Mouse (Mus musculus): ENCODE data around the gene Hs1bp3. TPM values are rescaled to one million over a fixed set of nuclear protein-coding genes. Genes with fewer than 3 reads are reported as not detected.

Hs1bp3 gene
- polyA plus RNA-seq, 1 experiment, result 21.8 TPM

GRCm38 (mm10) chr12:8361866-8362265 is 48.6 kb downstream of the Hs1bp3 start:
- Histone ChIP-seq H3K4me3 (ENCODE audit: insufficient read depth, poor library complexity, severe bottlenecking) (no peak overlapping the region), H3ac (ENCODE audit: control insufficient read depth, insufficient read length, low read depth) (no peak overlapping the region), H3K36me3 (ENCODE audit: control insufficient read depth, insufficient read depth) (no peaks in the 10 kb centered on the region), H3K27me3 (ENCODE audit: control insufficient read depth, insufficient read depth, insufficient read length) (no peaks in the 10 kb centered on the region), H3K79me3 (ENCODE audit: low read depth) (no peaks in the 10 kb centered on the region), H3K79me2 (ENCODE audit: control insufficient read depth, insufficient read depth) (no peaks in the 10 kb centered on the region)
- TF ChIP-seq CEBPB (IDR thresholded peaks at IDR 0.05; ENCODE audit: low read depth), result no peak
- no peak for TF ChIP-seq CTCF (IDR thresholded peaks at IDR 0.05; ENCODE audit: control insufficient read depth, insufficient read depth, insufficient read length)
- TF ChIP-seq MYOG (IDR thresholded peaks at IDR 0.05; ENCODE audit: control insufficient read depth, extremely low read depth, insufficient read length), result no peak
- TF ChIP-seq FOSL1 (IDR thresholded peaks at IDR 0.05; ENCODE audit: insufficient read depth, low read length, poor library complexity, severe bottlenecking), result no peak
- TF ChIP-seq USF1 (IDR thresholded peaks at IDR 0.05; ENCODE audit: low read depth), result no peak
- TF ChIP-seq MYOD1 (IDR thresholded peaks at IDR 0.05; ENCODE audit: control insufficient read depth, insufficient read length, low read depth), result no peak
- no peak for TF ChIP-seq MAX (IDR thresholded peaks at IDR 0.05)

GRCm38 (mm10) chr12:8362400-8362799 is 49.2 kb downstream of the Hs1bp3 start:
- no peak for TF ChIP-seq CTCF (IDR thresholded peaks at IDR 0.05; ENCODE audit: control insufficient read depth, insufficient read depth, insufficient read length)
- TF ChIP-seq FOSL1 (IDR thresholded peaks at IDR 0.05; ENCODE audit: insufficient read depth, low read length, poor library complexity, severe bottlenecking), result no peak
- no peak for TF ChIP-seq CEBPB (IDR thresholded peaks at IDR 0.05; ENCODE audit: low read depth)
- no peak for TF ChIP-seq MYOG (IDR thresholded peaks at IDR 0.05; ENCODE audit: control insufficient read depth, extremely low read depth, insufficient read length)
- TF ChIP-seq MAX (IDR thresholded peaks at IDR 0.05), result no peak
- TF ChIP-seq MYOD1 (IDR thresholded peaks at IDR 0.05; ENCODE audit: control insufficient read depth, insufficient read length, low read depth), result no peak
- no peak for TF ChIP-seq USF1 (IDR thresholded peaks at IDR 0.05; ENCODE audit: low read depth)
- no peaks in the 10 kb centered on the region for H3K79me2 ChIP-seq (ENCODE audit: control insufficient read depth, insufficient read depth)
- H3K27me3 ChIP-seq (ENCODE audit: control insufficient read depth, insufficient read depth, insufficient read length), result no peaks in the 10 kb centered on the region
- no peak overlapping the region for H3K4me3 ChIP-seq (ENCODE audit: insufficient read depth, poor library complexity, severe bottlenecking)
- H3K36me3 ChIP-seq (ENCODE audit: control insufficient read depth, insufficient read depth), result no peaks in the 10 kb centered on the region
- no peaks in the 10 kb centered on the region for H3K79me3 ChIP-seq (ENCODE audit: low read depth)
- H3ac ChIP-seq (ENCODE audit: control insufficient read depth, insufficient read length, low read depth), result no peak overlapping the region

- Histone ChIP-seq H3K27me3 (ENCODE audit: control insufficient read depth, insufficient read depth, insufficient read length) (no peaks in the 10 kb centered on the region), H3K79me2 (ENCODE audit: control insufficient read depth, insufficient read depth) (no peaks in the 10 kb centered on the region), H3K79me3 (ENCODE audit: low read depth) (no peaks in the 10 kb centered on the region), H3K36me3 (ENCODE audit: control insufficient read depth, insufficient read depth) (no peaks in the 10 kb centered on the region), H3K4me3 (ENCODE audit: insufficient read depth, poor library complexity, severe bottlenecking) (no peak overlapping the region), H3ac (ENCODE audit: control insufficient read depth, insufficient read length, low read depth) (no peak overlapping the region)
- TF ChIP-seq FOSL1 (IDR thresholded peaks at IDR 0.05; ENCODE audit: insufficient read depth, low read length, poor library complexity, severe bottlenecking) (no peak), USF1 (IDR thresholded peaks at IDR 0.05; ENCODE audit: low read depth) (no peak), CTCF (IDR thresholded peaks at IDR 0.05; ENCODE audit: control insufficient read depth, insufficient read depth, insufficient read length) (no peak), MYOG (IDR thresholded peaks at IDR 0.05; ENCODE audit: control insufficient read depth, extremely low read depth, insufficient read length) (no peak), MAX (IDR thresholded peaks at IDR 0.05) (no peak), CEBPB (IDR thresholded peaks at IDR 0.05; ENCODE audit: low read depth) (no peak), MYOD1 (IDR thresholded peaks at IDR 0.05; ENCODE audit: control insufficient read depth, insufficient read length, low read depth) (no peak)
These were observed 51.1 kb downstream of the Hs1bp3 start for GRCm38 (mm10) chr12:8364321-8364838.

- Histone ChIP-seq H3K27me3 (ENCODE audit: control insufficient read depth, insufficient read depth, insufficient read length) (no peaks in the 10 kb centered on the region), H3K36me3 (ENCODE audit: control insufficient read depth, insufficient read depth) (no peaks in the 10 kb centered on the region), H3K79me2 (ENCODE audit: control insufficient read depth, insufficient read depth) (no peaks in the 10 kb centered on the region), H3K79me3 (ENCODE audit: low read depth) (no peaks in the 10 kb centered on the region), H3ac (ENCODE audit: control insufficient read depth, insufficient read length, low read depth) (no peak overlapping the region), H3K4me3 (ENCODE audit: insufficient read depth, poor library complexity, severe bottlenecking) (no peak overlapping the region)
- no peak for TF ChIP-seq USF1 (IDR thresholded peaks at IDR 0.05; ENCODE audit: low read depth)
- no peak for TF ChIP-seq CTCF (IDR thresholded peaks at IDR 0.05; ENCODE audit: control insufficient read depth, insufficient read depth, insufficient read length)
- no peak for TF ChIP-seq FOSL1 (IDR thresholded peaks at IDR 0.05; ENCODE audit: insufficient read depth, low read length, poor library complexity, severe bottlenecking)
- TF ChIP-seq MYOG (IDR thresholded peaks at IDR 0.05; ENCODE audit: control insufficient read depth, extremely low read depth, insufficient read length), result no peak
- TF ChIP-seq CEBPB (IDR thresholded peaks at IDR 0.05; ENCODE audit: low read depth), result no peak
- TF ChIP-seq MYOD1 (IDR thresholded peaks at IDR 0.05; ENCODE audit: control insufficient read depth, insufficient read length, low read depth), result no peak
These were observed 52.1 kb downstream of the Hs1bp3 start for GRCm38 (mm10) chr12:8365336-8365735.

GRCm38 (mm10) chr12:8365905-8366576 is 52.8 kb downstream of the Hs1bp3 start:
- no peaks in the 10 kb centered on the region for H3K36me3 ChIP-seq (ENCODE audit: control insufficient read depth, insufficient read depth)
- H3ac ChIP-seq (ENCODE audit: control insufficient read depth, insufficient read length, low read depth), result no peak overlapping the region
- H3K4me3 ChIP-seq (ENCODE audit: insufficient read depth, poor library complexity, severe bottlenecking), result no peak overlapping the region
- H3K27me3 ChIP-seq (ENCODE audit: control insufficient read depth, insufficient read depth, insufficient read length), result no peaks in the 10 kb centered on the region
- H3K79me3 ChIP-seq (ENCODE audit: low read depth), result no peaks in the 10 kb centered on the region
- H3K79me2 ChIP-seq (ENCODE audit: control insufficient read depth, insufficient read depth), result no peaks in the 10 kb centered on the region
- TF ChIP-seq MYOG (IDR thresholded peaks at IDR 0.05; ENCODE audit: control insufficient read depth, extremely low read depth, insufficient read length) (no peak), MYOD1 (IDR thresholded peaks at IDR 0.05; ENCODE audit: control insufficient read depth, insufficient read length, low read depth) (no peak), FOSL1 (IDR thresholded peaks at IDR 0.05; ENCODE audit: insufficient read depth, low read length, poor library complexity, severe bottlenecking) (no peak), CEBPB (IDR thresholded peaks at IDR 0.05; ENCODE audit: low read depth) (no peak), USF1 (IDR thresholded peaks at IDR 0.05; ENCODE audit: low read depth) (no peak), MAX (IDR thresholded peaks at IDR 0.05) (no peak), CTCF (IDR thresholded peaks at IDR 0.05; ENCODE audit: control insufficient read depth, insufficient read depth, insufficient read length) (no peak)
